Mouse (Mus musculus) kidney, postnatal 14 days (tissue): ENCODE measurements at regions not wholly inside any gene's neighbourhood (a gene's known extent, or its start where the extent isn't known, plus 50 kb on each side); places are given as distances from the start of the nearest gene placed in this dataset.

Experiments
- DNase-seq: peaks from one replicate; pipeline ENCODE4 v3.0.0; 2022; ENCODE audit warnings: mixed read lengths

DNA sequence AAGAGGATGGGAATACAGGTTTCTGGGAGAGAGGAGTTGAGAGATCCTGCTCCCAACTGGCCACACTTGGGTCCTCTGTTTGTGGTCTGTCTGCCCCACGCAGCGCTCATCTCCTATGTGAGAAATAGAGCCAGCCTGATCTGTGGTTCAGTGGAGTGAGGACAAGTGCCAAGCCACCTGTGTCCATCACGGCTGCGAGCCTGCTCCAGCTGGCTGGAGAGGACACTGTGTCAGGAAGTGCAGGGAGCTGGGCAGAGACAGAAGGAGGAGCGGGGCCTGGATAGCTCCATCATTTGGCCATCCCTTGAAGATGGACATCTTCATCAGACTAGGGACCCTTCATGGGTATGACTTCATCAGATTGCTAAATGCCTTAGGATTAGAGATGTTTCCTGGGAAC, 136.4 kb upstream of the Lrfn2 start:
- DNase-seq: no peak

DNA sequence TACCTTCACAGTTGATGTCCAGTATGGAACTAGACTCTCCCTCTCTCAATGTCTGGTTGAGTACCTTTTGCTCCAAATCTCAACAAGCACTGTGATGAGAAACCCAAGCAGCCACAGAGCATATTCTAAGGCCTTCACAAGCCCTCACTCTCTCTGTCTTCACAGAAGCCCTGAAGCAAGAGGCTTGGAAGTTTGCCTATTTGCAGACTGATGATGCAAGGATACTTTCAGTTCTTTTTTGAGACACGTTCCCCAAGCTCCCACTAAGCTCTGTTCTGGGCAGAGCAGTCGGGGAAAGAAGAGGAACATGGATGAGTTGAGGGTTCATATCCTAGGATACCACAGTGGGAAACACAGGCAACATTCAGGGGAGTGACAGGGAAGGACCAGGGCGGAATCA, 134.0 kb upstream of the Lrfn2 start:
- no peak for DNase-seq

DNA sequence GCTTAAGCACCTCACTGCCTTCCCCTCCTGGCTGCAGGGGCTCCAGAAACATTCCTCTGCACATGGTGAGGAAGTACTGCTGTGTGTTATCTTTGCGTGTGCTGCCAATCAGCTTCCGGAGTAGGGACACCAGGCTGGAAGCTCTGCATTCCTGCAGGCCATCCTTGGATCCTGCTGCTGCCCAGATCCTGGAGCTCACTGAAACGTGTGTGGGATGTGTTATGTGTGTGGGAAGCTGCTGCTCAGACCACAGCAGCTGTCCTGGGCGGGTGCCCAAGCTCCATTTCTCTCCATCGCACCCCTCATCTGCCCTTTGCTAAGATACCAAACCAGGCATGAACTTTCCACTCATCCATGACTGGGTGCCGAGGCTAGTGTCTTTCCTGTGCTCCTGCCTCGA, 129.5 kb upstream of the Lrfn2 start:
- no peak for DNase-seq

DNA sequence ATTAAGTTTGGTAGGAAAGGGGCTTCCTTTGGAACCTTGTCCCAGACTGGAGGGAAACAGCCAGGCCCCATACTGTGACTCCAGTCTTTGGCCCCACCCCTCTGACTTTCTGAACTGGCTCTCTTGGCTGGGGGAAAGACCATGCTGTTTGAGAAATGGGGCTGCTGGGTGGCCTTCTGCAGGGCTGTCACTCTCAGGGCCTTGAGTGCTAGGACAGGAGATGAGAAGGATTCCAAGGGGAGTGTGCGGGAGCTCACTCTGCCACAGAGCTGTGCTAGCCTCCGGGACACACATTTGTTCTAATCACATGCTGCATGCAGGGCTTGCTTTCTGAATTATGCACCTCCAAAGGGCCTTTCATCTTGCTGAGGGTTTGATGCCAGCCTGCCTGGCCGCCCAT, 124.3 kb upstream of the Lrfn2 start:
- DNase-seq: no peak

DNA sequence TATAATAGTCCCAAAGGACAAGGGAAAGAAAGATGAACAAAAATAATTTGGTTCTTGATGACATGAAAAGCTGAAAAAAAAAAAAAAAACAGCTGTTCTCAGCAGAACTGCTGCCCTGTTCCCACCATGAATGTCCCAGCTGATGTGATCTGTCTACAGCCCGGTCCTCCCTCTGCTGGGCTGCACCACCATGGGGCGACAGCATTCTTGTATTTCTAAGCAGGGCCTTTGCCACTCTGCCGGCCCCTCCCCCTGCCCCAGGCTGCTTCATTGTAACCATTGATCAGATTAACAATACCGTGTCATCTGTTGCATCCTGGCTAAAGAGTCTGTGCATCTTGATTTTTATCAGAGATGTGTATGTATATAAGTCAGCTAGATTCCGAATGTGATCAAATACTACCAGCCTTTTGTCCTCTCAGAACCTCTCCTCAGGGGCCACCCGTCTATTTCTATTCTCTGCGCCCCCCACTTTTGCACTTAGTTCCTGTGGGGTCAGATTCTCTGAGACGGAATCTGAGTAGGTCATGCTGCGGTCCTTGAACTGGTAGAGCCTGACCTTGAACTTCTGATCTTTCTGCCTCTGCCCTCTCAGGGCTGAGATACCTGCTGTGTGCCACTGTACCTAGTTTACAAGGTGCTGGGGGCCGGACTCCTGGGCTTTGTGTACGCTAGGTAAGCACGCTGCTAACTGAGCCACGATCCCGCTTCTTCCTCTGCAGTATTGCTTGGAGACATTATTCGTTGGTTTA, 117.2 kb upstream of the Lrfn2 start:
- DNase-seq: no peak

DNA sequence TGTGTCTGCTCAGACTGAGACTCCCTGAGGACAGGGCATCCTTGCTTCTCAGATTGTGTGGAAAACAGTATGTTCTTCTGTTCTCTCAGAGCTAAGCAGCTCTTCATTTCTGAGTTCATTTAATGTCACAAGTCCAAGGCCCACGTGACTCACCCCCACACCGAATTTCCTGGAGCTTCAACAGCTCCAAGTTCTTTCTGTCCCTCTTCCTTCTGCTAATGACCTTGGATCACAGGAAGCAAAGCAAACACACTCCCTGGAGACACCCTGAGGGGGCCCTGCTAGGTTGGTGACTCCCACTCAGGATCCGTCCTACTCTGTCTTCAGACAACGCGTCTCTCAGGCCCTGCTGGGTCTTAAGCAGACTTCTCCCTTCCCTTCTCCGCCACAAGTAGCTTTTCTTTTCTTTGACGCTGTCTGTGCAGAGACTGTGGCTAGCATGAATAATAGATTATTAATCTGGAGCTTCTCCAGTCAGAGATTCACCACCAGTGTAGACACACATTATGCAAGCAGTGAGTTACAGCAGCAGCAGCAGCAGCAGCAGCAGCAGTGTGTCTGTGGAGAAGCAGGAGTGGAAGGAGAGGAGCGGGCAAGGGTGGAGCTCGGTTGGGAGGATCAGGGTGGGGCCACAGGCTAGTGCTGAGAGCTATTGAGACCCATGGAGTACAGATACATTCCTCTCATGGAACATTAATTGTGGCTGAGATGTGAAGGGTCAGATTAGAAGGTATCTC, 115.4 kb upstream of the Lrfn2 start:
- peak; percentile 31 for DNase-seq

DNA sequence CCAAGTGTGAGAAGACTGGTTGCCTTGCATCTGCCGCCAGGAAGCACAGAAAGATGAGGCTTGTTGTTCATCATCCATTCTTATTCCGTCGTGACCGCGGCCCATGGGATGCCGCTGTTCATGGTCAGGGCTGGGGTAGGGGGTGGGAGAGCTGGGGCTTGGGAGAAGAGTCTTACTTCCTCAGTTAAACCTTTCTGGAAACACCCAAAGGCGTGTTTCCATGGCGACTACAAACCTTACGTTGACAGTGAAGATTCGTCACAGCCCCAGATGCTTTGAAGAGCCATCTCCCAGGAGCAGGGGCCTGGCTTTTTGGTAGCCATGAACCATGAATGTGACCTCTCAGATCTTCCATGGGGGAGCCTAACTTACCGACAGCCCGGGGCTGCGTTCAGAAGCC, 114.6 kb upstream of the Lrfn2 start:
- DNase-seq: no peak

DNA sequence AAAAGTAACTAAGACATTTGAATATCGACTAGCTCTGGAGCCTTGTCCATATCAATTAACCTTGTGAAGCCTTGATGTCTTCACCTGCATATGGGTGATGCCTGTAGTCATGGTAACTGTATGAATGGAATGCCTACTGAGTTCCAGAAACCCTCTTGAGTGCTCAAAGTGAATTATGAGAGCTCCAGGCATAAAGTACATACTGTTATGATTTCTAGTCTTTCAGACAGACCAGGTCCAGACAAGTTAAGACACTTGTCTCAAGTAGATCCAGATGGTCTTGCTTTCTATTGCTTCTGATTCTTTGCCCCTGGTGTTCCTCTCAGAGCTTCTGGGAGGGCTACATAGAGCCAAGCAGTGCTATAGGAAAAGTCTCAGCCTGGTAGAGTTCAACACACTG, 112.5 kb upstream of the Lrfn2 start:
- no peak for DNase-seq

DNA sequence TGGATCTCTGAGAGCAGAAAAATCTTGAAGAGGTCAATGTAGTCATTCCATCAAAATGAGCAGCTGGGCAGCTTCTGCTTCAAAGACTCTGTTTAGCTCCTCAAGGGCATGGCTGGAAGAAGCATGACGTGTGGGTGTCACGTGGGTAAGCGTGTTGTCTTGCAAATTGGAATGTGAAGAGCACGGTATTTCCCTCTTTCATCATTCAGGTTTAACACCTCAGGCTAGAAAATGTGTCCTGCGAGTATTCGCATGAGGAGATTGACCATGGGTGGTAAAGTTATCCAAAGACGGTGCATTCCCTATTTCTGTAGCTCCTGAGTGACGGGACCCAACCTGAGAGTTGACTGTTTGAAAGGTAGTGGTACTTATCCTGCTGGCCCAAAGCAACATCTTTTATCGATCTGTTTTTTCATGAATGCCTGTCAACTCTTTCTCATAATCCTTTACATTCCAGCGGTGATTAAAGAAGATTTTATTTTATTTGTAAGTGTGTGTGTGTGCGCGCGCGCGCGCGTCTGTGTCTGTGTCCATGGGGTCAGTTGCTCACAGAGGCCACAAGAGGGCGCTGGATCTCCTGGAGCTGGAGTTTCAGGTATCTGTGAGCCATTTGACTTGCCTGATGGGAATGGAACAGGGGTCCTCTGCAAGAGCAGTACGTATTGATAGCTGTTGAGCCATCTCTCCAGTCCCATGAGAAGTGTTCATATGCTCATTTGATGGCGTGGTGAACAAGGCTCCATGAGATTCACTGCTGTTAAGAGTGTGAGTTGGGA, 109.9 kb upstream of the Lrfn2 start:
- DNase-seq: no peak

DNA sequence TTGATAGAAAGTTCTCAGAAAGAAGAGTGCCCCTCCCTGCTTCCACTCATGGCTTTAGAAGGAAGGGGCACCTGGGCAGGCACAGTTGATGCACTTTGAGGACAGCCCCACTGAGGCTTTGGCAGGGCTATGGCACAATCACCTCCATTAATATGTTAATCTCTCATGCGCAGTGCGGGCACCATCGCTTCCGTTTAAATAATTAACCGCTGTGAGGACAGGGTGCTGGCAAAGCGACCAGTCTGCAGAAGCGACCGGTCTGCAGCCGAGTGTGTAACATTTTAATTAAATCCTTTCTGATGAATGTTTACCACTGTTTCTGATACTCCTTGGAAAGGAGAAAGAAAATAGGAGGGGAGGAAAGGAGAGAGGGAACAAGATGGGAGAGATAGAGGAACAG, 108.3 kb upstream of the Lrfn2 start:
- no peak for DNase-seq

DNA sequence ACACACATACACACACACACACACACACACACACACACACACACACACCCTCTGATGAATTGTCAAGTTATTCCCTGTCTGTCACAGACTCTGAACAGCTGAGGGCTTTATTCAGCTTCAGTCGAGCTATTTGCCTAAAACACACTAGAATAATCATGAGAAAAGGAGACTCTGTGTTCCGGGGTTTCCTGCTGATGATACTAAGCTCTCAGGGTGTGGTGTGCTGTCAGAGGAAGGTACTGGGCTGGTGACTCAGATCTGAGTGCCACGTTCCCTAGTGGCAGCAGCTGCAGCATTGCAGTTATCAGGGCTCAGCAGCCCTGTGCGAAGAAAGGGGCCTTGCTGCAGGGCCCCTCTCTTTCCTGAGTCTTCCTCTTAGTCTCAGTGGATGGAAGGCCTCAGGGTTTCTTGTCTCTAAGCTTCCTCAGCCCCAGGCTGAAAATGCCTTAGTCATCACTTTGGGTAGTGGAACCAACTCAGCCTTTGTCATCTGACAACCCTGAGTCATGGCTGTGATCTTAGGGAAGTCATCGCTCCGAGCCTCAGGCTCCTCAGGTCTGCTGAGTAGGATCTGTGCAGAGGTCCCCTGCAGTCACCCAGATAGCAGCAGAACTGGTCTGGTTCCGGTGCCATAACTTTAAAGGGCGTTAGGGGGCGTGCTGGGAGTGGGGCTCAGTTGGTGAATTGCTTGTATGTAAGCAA, 106.8 kb upstream of the Lrfn2 start:
- no peak for DNase-seq

DNA sequence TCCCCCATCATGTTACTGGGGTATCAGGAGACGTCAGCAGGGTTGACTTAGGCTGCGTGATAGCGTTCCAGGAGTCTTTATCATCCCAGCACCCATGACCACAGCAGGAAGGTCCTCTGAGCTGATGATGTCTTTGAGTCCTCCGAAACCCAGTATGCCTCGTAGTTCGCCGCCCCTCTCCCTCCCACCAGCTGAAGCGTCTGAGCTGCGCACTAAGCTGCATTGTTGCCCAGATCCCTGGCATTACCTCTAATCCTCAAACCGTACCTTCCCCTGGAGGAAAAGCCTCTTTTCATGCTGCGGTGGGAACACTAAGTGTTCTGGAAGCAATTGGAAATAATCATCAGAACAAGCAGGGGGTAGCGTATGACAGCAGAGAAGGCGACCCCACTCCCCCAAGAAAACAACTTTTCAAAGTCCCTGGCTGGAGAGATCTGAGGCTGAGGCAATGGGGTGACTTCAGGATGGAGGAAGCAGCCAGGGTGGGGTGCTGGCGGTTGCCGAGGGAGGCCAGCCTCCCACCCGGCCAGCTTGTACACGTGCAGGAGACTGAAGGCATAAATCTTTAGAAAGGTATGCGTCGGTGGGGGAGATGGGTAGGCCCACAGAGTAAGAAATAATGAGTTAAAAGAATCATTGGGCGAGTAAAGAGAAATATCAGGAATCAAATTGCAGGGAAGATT, 93.7 kb upstream of the Lrfn2 start:
- no peak for DNase-seq

DNA sequence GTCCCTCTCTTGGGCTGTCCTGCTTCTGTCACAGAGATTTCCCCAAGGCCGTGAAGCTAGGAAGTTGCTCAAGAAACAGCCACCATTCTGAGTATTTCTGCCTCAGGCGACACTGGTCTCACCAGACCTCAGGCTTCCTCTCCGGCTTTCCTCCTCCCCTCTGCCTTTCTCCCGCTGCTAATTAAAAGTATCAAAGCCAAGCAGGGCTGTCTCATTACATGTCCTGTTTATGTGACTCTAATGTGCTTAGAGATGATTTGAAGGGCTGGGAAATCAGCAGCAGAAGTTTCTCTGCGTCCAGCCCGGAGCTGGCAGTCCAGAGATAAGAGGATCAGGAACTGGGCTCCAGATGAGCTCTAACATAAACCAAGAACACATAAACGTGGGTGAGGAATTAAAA, 84.3 kb upstream of the Lrfn2 start:
- no peak for DNase-seq

DNA sequence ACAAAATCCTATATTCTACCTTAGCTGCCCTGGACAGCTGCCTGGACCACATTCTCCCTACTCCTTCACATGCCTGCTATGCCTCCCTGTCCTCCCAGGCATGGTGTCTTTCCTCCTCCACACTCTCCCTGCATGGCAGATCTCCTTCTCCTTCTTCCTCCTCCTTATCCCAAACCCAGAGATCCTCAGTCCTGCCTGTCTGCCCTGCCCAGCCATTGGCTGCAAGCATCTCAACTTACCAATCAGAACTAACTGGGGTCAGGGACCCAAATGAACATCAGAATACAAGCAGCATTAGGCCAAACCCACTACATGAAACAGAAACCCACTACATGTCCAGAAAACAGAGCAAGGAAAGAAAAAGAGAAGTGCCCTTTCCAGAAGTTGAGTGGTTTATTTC, 81.3 kb upstream of the Lrfn2 start:
- no peak for DNase-seq

DNA sequence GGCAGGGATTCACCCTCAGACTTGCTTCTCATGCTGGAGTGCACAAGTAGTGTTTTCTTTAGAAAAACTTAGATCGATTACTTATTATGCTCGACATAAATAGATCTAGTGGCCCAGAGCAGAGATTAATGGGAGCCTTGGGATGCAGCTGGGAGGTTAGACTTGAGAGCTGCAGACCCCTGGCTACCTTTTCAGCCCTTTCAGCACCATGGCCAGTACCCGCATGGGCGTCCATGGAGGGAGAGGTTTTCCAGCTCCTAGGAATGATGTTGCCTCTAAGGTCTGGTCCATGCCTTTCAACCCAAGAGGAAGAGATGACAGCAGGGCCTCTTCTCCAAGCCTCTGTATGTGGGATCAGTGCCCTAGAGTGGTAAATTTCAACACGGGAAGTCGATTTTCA, 73.3 kb upstream of the Lrfn2 start:
- DNase-seq: peak; percentile 3

DNA sequence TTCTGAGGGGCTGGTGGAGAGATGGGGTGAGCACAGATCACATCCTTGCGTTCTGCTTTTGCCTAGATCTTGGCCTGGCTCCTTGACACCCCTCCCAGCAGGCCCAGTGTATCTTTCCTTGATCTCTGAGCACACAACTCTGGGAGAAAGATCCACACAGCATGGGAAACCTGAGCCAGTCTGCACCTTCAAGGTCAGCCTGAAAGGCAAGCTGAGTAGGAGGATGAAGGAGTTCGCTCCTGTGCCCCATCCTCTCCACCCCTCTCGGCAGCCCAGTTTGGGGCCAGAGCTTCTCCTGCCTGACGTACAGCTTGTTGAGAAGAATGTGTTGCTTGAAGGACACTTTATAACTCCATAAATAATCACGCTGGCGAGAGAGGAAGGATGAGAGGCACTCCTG, 61.7 kb upstream of the Lrfn2 start:
- DNase-seq: no peak

DNA sequence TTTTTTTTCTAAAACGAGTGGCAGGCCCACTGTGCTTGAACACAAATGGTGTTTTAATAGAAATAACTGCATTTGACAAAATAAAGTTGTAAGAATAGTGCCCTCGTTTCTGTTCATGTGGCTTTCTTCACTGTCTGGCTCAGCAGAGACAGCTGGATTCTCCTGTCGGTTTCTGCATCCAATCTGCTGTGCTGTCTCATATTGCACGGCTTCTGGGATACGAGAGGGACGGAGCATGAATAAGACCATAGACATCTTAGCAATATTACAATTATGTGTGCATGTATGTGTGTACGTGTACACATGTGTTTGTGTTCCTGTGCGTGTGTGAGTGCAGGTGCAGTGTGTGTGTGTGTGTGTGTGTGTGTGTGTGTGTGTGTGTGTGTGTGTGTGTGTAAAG, 54.7 kb upstream of the Lrfn2 start:
- no peak for DNase-seq

DNA sequence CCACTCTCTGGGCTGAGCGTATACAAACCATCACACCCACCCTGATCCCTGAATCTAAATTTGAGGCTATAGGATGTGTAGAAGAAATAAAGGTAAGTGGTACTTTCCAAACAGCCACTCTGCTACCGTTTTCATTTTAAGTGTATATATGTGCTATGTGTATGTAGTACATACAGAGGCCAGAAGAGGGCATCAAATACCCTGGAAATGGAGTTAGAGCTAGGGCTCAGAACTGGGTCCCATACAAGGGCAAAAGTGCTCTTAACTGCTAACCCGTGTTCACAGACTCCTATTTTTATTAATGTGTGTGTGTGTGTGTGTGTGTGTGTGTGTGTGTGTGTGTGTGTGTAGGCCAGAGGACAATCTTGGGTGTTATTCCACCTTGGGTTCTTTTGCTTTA, 51.6 kb upstream of the Lrfn2 start:
- DNase-seq: no peak

DNA sequence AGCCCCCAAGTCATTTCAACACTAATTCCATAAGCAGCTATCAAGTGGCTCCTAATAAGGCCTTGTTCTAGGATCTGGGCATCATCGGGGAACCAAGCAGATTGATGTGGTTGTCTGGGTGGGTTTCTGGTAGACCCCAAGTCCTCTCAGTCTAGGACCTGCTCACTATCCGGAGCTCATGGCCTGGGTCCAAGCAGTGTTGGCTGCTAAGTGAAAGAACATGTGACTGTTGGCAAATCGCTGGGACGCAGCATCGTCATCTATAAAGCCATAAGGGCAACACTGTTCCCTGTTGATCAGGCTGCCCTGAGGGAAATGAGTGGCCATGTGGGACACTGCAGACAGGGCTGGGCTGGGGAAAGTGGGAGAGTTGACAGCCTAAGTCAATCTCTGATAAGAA, 50.2 kb upstream of the Lrfn2 start:
- DNase-seq: no peak
